Mouse (Mus musculus) urinary bladder, postnatal 25 days (tissue): ENCODE measurements around the gene Clec1b.
A peak's percentile ranks its signal among the peaks of the same experiment; 100 is the strongest.

Source experiments
- DNase-seq: peaks from one replicate; pipeline ENCODE4 v3.0.0; 2022; ENCODE audit warnings: low spot score

Clec1b gene

DNA sequence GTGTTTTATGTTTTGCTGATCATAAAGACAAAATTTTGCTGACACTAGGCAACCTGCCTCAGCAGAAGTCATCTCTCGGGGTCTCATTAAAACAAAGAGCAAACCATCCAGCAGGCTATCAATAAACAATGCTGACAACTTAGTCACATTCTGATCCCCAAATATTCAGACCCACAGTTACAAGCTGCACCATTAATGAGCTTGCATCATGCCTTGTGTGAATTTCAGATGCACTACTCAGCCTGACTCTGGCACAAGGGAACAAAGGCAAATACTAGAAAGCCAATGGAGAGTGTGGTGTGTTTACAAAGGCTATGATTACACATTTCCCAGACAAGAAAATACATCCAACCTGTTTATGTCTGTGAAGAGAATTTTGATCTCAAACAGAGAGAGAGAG, 17.1 kb downstream of the Clec1b start:
- DNase-seq: no peak

DNA sequence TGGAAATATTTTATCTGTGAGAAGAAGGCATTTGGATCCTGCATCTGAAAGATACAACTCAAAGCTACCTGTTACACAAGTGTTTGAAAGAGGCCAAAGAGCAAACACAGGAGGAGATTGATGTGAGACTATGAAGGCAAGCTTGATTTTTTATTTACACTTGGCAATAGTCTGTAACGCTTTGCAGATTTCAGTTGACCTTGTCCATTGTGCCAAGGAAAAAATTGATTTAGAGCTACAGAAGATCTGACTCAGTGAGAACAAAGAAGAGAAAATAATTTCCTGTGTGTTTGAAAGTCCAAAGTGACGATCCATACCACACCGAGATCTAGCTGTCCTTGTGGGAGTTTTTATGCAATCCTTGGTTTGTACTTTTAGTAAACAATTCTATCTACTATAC, 25.2 kb downstream of the Clec1b start:
- no peak for DNase-seq

DNA sequence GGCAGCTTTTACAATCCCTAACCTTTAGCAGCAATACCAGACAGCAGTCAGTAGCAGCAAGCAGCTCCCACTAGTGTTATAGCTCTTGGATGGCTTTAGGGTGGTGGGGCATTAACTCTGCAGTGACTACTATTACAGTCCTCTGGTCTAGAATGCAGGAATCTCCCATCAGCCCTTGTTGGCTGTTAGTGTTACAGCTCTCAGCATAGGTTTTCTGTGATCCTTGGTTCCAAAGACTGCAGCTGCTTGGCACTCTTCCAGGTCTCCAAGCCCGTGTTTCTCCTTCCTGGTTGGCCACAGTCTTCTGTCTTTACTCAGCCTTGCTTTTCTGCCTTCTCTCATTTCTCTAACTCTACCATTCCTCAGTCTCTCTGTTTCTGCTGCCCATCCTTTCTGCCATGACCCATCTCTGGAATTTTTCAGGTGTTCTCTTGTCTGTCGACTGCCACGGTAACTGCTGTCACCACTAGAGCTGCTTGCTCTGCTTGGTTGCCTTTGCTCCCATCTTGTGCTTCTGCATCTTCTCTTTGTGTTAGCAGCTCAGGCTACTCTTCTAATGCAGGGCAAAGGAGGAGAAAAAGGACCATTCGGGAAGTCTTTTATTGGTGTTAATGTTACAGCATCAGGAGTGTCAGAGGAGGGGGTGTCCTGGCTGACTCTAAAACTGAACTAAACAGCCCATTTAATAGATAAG, 26.1 kb downstream of the Clec1b start:
- DNase-seq: no peak

DNA sequence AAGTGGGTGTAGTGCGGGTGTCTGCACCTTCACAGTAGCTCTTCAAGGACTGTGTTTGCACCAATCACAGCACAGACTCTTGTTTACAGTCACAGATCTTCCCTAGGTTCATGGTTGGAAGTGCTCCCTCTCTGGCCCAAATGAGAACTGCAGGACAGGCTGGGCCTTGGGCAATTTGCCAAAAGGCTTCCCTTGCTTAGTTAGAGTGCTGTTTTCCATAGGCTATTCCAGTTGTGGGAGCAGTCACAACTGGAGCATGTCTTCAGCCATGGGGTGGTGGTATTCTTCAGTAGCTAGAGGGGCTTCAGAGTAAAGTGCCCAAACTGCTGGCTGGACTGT, 26.6 kb downstream of the Clec1b start:
- DNase-seq: peak; percentile 53

DNA sequence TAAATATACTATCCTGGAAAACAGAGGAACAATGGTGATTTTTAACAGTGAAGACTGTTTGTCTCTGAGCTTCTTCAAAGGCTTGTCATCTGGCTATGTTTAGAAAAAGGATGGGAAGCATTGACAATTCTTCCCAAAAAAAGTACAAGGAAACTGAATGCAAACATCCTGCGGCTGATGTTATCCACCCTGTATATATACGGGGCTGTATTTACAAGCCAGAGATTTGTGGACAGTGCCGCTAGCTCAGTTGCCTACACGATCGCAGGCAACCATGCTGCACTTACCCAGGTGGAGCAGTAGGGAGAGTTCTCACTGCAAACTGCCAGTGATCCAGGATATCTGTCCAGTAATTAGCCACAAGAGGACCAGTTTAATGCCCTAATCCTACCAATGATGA, 28.1 kb downstream of the Clec1b start:
- no peak for DNase-seq

DNA sequence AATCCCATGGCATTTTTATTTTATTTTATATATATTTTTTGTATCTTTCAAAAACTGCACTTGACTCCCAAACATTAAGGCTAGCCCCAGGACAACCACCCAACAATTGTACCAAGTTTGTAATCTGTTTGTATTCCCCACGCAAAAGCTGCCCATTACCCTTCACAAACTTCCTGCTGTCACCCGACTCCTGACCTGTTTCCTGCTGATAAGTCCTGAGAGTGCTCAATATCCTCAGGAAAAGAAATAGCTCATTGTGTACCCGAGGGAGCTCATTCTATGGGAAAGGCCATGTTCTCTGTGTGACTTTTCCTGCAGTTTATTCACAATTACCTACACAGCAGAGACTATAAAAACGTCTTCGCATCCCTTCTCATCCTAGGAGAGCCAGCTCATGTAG, 28.7 kb downstream of the Clec1b start:
- DNase-seq: no peak

DNA sequence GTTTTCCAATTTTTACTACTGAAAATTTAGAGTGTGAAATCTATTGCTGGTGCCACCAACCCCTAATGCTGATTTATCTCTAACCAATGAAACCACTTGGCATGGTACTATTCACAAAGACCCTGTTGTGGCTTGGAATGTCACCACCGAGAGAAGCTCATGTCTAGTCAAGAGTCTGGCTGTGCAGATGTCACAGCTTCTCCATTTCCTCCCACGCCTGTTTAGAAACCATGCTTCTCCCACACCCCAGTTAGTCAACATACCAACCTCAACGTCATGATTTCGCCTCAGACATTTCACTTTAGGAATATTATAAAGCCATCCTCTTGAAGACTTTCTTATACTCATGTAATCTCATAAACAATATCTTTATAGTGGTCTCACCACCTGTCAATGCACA, 30.2 kb downstream of the Clec1b start:
- DNase-seq: no peak

DNA sequence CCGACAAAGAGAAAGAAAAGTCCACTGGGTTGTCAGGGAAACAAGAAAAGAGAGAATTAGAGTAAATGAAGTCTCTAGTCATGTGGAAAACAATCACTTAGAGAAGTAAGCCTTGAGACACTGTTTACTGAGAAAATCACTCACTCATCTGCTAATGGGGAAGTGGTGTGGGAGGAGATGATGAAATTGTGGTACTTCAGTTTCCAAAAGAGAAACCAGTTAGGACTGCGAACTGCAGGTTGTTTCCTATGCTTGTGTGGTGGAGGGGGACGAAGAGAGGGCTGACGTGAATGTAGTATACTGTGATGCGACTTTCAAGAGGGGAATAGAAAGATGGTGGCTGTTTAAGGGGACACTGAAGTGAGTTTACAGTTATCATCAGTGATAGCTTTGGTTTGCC, 37.1 kb downstream of the Clec1b start:
- DNase-seq: no peak

DNA sequence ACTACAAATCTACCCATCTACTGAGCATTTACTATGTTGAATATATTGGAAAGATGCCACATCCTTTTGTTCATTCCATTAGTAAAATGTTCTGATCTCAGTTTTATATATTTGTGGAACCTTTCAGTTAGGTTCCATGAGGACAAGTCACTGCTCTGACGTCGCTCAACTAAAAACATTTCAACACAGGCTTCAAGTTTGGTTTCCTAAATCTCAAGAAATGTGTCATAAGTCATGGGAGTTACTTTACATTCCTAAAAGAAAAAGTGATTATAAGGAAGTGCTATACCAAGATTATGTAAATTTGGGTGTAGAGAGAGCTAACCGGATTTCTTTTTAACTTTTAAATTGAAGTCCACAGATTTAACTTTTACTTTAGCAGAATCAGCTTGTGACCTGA, 38.9 kb downstream of the Clec1b start:
- no peak for DNase-seq

DNA sequence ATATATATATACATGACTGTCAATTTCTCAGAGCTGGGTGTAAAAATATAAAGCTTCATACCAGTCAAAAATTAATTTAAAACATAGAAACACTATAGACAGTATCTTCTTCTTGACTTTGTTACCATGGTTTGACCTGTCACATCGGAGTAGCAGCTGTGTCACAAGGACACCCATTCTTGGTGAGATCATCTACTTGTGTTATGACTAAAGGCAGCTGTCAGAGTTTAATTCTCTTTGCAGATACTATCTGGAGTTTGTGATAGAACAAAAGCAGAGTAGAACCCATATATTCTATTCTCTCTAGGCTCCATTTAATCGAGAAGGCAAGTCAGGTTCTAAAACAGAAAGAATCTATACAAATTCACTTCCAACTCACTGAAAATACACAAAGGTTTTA, 40.9 kb downstream of the Clec1b start:
- no peak for DNase-seq

DNA sequence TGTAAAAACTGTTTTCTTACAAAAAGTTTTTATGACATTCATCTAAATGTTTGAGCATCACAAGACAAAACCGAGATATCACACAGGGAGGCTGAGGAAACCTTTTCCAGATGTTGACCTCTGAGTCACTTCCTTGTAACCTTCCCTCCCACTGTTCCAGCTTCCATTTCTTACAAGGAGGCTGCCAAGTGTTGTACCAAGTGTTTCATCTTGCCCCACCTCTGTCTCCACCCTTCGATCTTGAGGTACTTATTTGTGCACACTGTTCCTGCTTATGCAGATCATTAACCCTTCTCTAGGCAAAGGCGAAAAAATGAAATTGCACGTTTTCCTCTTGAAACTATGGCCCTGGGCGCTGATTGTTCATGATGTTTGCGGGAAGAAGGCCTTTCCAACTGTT, 52.6 kb downstream of the Clec1b start:
- no peak for DNase-seq

DNA sequence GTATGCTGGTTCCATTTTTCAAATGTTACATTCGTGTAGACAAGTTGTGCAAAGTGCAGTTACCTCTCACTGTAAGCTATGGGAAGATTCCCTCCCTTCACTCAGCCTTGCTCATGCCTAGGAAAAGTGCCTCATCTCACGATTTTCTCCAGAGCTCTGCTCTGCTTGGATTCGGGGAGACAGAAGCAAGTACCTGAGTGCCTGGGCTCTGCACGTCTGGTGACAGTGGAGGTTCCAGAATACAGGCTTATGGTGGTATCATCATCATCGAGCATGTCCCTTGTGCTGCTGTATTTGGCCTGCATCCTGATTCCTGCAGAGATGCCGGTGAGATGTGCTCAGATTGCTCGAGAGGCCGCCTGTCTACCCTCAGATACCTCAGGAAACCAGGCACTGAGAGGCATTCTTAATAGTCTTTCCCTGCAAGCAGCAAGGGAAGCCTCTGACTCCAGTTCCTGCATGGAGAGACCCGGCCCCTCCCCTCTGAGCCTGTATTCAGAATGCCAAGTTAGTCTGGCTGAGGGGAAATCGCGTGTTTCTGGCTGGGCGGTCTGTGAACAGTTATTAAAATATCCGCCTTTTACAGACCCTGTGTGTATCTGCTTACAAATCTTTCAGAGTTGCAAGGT, 54.4 kb downstream of the Clec1b start, which contains the start of gene Clec1a:
Gene Clec1a (minus strand): TSS at position 590 of the 629 bp plus-strand sequence.
- no peak for DNase-seq
